In genomic region chr5:143518045-143518591, GRCm38 (mm10) we compare ENCODE assay signal across 8 mouse cellular contexts. TPM values are rescaled to one million over a fixed set of nuclear protein-coding genes. Genes with fewer than 3 reads are reported as not detected.
DNase-seq lines count a peak whose midpoint lies in the region; ATAC-seq and TF ChIP-seq lines count a peak whose summit lies in the region.

No protein-coding gene starts in this region.

- no peak overlapping the region for H3K9ac ChIP-seq in limb, embryonic 14.5 days (ENCODE audit: low read depth, low read length, severe bottlenecking)
- H3K9ac ChIP-seq in stomach, embryonic 14.5 days (replicated peaks; ENCODE audit: low read depth, low read length) = no peak overlapping the region

- intact Hi-C loops in gastrocnemius, postnatal 14 days (cut with DNase I; ENCODE audit: low total_unique reads) = no loop called here

- DNase-seq in lung, adult 2 months = no peak
- DNase-seq in lung, postnatal 10 days = no peak
- DNase-seq in adrenal gland, postnatal 14 days = peak; percentile 34
- peak; percentile 33 for DNase-seq in limb, embryonic 14.5 days (ENCODE audit: low spot score)
- DNase-seq in frontal cortex, adult 2 months (ENCODE audit: extremely low spot score in 1 of 2, low spot score in 1 of 2) = no peak
- DNase-seq in gastrocnemius, postnatal 14 days = no peak
- DNase-seq in kidney, adult 8-10 months = no peak

- 10% methylated on average over 6 of the region's 6 CpGs for WGBS in lung, adult 2 months
- WGBS in limb, embryonic 14.5 days = 81% methylated on average over 6 of the region's 6 CpGs
- WGBS in stomach, embryonic 14.5 days = 25% methylated on average over 6 of the region's 6 CpGs

- H3K27me3 ChIP-seq in limb, embryonic 14.5 days (ENCODE audit: control insufficient read depth, insufficient read depth, low read length) = no peaks in the 10 kb centered on the region
- no peaks in the 10 kb centered on the region for H3K27me3 ChIP-seq in stomach, embryonic 14.5 days (ENCODE audit: control insufficient read depth, insufficient read depth, low read length)

- TF ChIP-seq CTCF in lung, adult 2 months (IDR thresholded peaks at IDR 0.05; ENCODE audit: insufficient read depth, low read length) = no peak

- no peak for ATAC-seq in limb, embryonic 14.5 days (ENCODE audit: low FRiP score, low read depth)
- peak; percentile 78 for ATAC-seq in stomach, embryonic 14.5 days (ENCODE audit: insufficient number of reproducible peaks, insufficient read depth, low FRiP score, low read depth)

- no peak overlapping the region for H3K4me2 ChIP-seq in limb, embryonic 14.5 days (replicated peaks; ENCODE audit: low read depth, low read length, severe bottlenecking)
- peak overlapping the region; percentile 30 for H3K4me2 ChIP-seq in stomach, embryonic 14.5 days (replicated peaks; ENCODE audit: low read depth, low read length)

- peaks cover 39% of the 10 kb centered on the region for H3K36me3 ChIP-seq in limb, embryonic 14.5 days (ENCODE audit: control insufficient read depth, insufficient read depth, low read length)
- H3K36me3 ChIP-seq in stomach, embryonic 14.5 days (ENCODE audit: control insufficient read depth, insufficient read depth, low read length) = peaks cover 36% of the 10 kb centered on the region

- H3K4me3 ChIP-seq in lung, adult 2 months (replicated peaks; ENCODE audit: extremely low read depth, low read depth, low read length) = peak overlapping the region; percentile 1
- no peak overlapping the region for H3K4me3 ChIP-seq in limb, embryonic 14.5 days (replicated peaks; ENCODE audit: low read length)
- no peak overlapping the region for H3K4me3 ChIP-seq in stomach, embryonic 14.5 days (ENCODE audit: low read depth, low read length)

- no peak overlapping the region for H3K27ac ChIP-seq in limb, embryonic 14.5 days (replicated peaks; ENCODE audit: low read depth, low read length)
- peak overlapping the region; percentile 85 for H3K27ac ChIP-seq in stomach, embryonic 14.5 days (ENCODE audit: low read length)

- no peaks in the 10 kb centered on the region for H3K9me3 ChIP-seq in limb, embryonic 14.5 days (ENCODE audit: control insufficient read depth, low read length)
- no peaks in the 10 kb centered on the region for H3K9me3 ChIP-seq in stomach, embryonic 14.5 days (ENCODE audit: control insufficient read depth, low read depth, low read length)

- no peak; the same call in 1 of the 2 replicates for TF ChIP-seq POLR2A in lung, adult 2 months (IDR thresholded peaks at IDR 0.05; ENCODE audit: borderline replicate concordance, extremely low read depth, low read depth, low read length)
- no peak for TF ChIP-seq POLR2A in limb, embryonic 14.5 days (IDR thresholded peaks at IDR 0.05; ENCODE audit: borderline replicate concordance, extremely low read depth, insufficient read depth, insufficient read length)

- H3K4me1 ChIP-seq in lung, adult 2 months (ENCODE audit: control insufficient read depth, insufficient read depth, low read length) = peaks cover 51% of the 10 kb centered on the region
- H3K4me1 ChIP-seq in limb, embryonic 14.5 days (ENCODE audit: control insufficient read depth, insufficient read depth, low read length) = no peaks in the 10 kb centered on the region; the same call in 1 of the 2 replicates
- H3K4me1 ChIP-seq in stomach, embryonic 14.5 days (ENCODE audit: control insufficient read depth, insufficient read depth, low read length) = peaks cover 31% of the 10 kb centered on the region

RNA-seq across cellular contexts. Expression of gene Rac1, which starts 9.7 kb away (rescaled TPM):
- 228 and 400 TPM in 2 replicates for polyA plus RNA-seq in lung, adult 2 months (2012; rRNA removed)
- total RNA-seq in adrenal gland, postnatal 14 days (2021) = 343 and 359 TPM in 2 replicates
- 461 and 513 TPM in 2 replicates for polyA plus RNA-seq in limb, embryonic 14.5 days (2012; rRNA removed)
- polyA plus RNA-seq in limb, embryonic 14.5 days (2014; fragmentation: Nextera tagmentation; extraction: Ambion mirVana) = 535 and 556 TPM in 2 replicates
- 468 and 518 TPM in 2 replicates for polyA plus RNA-seq in stomach, embryonic 14.5 days (2014; fragmentation: Nextera tagmentation; extraction: Ambion mirVana)
- polyA plus RNA-seq in frontal cortex, adult 2 months (2012; rRNA removed) = 490 and 503 TPM in 2 replicates
- 100 to 1,000 TPM; 197 to 208 TPM for total RNA-seq in gastrocnemius, postnatal 14 days (2021)

RNA-seq across cellular contexts. Expression of gene Daglb, which starts 53.7 kb away (rescaled TPM):
- polyA plus RNA-seq in lung, adult 2 months (2012; rRNA removed) = 16.5 and 18.1 TPM in 2 replicates
- total RNA-seq in adrenal gland, postnatal 14 days (2021) = 11.2 and 13.1 TPM in 2 replicates
- polyA plus RNA-seq in limb, embryonic 14.5 days (2012; rRNA removed) = 7.9 and 9.8 TPM in 2 replicates
- 7.3 and 8.3 TPM in 2 replicates for polyA plus RNA-seq in limb, embryonic 14.5 days (2014; fragmentation: Nextera tagmentation; extraction: Ambion mirVana)
- polyA plus RNA-seq in stomach, embryonic 14.5 days (2014; fragmentation: Nextera tagmentation; extraction: Ambion mirVana) = 9.0 TPM in 2 replicates
- polyA plus RNA-seq in frontal cortex, adult 2 months (2012; rRNA removed) = 24.8 and 25.0 TPM in 2 replicates
- total RNA-seq in gastrocnemius, postnatal 14 days (2021) = 1 to 10 TPM; 3.7 to 5.3 TPM

Comparison
In these comparisons a context has a peak if more than half of its experiments do, and no peak if none do; other contexts are left out.
1. DNase-seq: peak in adrenal gland, postnatal 14 days (single experiment) and limb, embryonic 14.5 days (single experiment); none in lung, adult 2 months (single experiment), lung, postnatal 10 days (single experiment), frontal cortex, adult 2 months (0 of 2), gastrocnemius, postnatal 14 days (single experiment) and kidney, adult 8-10 months (0 of 2).